Mouse (Mus musculus) thymus, adult 2 months (tissue): ENCODE results near the gene Tnpo2. TPM values are rescaled to one million over a fixed set of nuclear protein-coding genes. Genes with fewer than 3 reads are reported as not detected.

Experiments used
- DNase-seq: peaks from one replicate; pipeline ENCODE4 v3.0.0; 2021
- H3K27ac ChIP-seq: fragments of 200-500 bp; 2 replicates; pipeline ENCODE4 v1.5.1; 2012; ENCODE audit warnings: low read length, control low read depth; ENCODE audit not compliant: control insufficient read depth, insufficient read depth
- H3K27me3 ChIP-seq: fragments of 200-500 bp; 2 replicates; pipeline ENCODE4 v1.6.1; 2012; ENCODE audit warnings: mild to moderate bottlenecking, low read length, moderate library complexity, mixed read lengths; ENCODE audit not compliant: control insufficient read depth, insufficient read depth
- H3K36me3 ChIP-seq: fragments of 200-500 bp; 2 replicates; pipeline ENCODE4 v1.6.1; 2012; ENCODE audit warnings: mild to moderate bottlenecking, low read length, moderate library complexity; ENCODE audit not compliant: control insufficient read depth, insufficient read depth
- H3K4me1 ChIP-seq: fragments of 200-500 bp; replicated peaks from 2 replicates; pipeline ENCODE4 v1.6.1; 2012; ENCODE audit warnings: low read length; ENCODE audit not compliant: control insufficient read depth, insufficient read depth
- H3K4me3 ChIP-seq: fragments of 200-500 bp; 2 replicates; pipeline ENCODE4 v1.5.1; 2012; ENCODE audit warnings: mild to moderate bottlenecking, low read length, control low read depth, moderate library complexity; ENCODE audit not compliant: control insufficient read depth, insufficient read depth
- CTCF ChIP-seq: fragments of 200-500 bp; IDR thresholded peaks from 2 replicates; pipeline ENCODE4 v1.5.1; 2012; ENCODE audit warnings: mild to moderate bottlenecking, control low read depth, low read length, moderate library complexity, borderline replicate concordance; ENCODE audit not compliant: control insufficient read depth, poor library complexity, insufficient read depth; ENCODE audit errors: extremely low read depth
- POLR2A ChIP-seq: fragments of 200-500 bp; IDR thresholded peaks from 2 replicates; pipeline ENCODE4 v1.6.1; 2012; ENCODE audit warnings: mild to moderate bottlenecking, low read length, control low read depth, moderate library complexity; ENCODE audit not compliant: control insufficient read depth, poor library complexity, insufficient read depth; ENCODE audit errors: extremely low read depth
- WGBS: fragments of 180-500 bp; shearing (Covaris S2); methylation state at CpG from one replicate; pipeline ENCODE4 v1.1.7; 2018; 5-methylcytosine and 5-hydroxymethylcytosine counted together
- polyA plus RNA-seq: library from polyadenylated mRNA; depleted of rRNA; stranded (reverse); fragments of >200 nt; gene quantifications from 2 replicates; pipeline ENCODE4 v1.2.3, GENCODE M21; 2012

The Tnpo2 gene
- polyA plus RNA-seq, 1 experiment, result 138 TPM

- Histone ChIP-seq H3K4me1 (peaks cover 2% of the 10 kb centered on the region), H3K27me3 (no peaks in the 10 kb centered on the region; the same call in 1 of the 2 replicates), H3K27ac (no peak overlapping the region), H3K4me3 (peak overlapping the region; percentile 35), H3K36me3 (peaks cover 8% of the 10 kb centered on the region)
- no peak for TF ChIP-seq POLR2A
- peak; percentile 82 for TF ChIP-seq CTCF
- peak; percentile 85 for DNase-seq
- WGBS, result 10% methylated on average over 26 of the region's 26 CpGs
These were observed 23.4 kb upstream of the Tnpo2 start for GRCm38 (mm10) chr8:85013230-85013840.

DNA sequence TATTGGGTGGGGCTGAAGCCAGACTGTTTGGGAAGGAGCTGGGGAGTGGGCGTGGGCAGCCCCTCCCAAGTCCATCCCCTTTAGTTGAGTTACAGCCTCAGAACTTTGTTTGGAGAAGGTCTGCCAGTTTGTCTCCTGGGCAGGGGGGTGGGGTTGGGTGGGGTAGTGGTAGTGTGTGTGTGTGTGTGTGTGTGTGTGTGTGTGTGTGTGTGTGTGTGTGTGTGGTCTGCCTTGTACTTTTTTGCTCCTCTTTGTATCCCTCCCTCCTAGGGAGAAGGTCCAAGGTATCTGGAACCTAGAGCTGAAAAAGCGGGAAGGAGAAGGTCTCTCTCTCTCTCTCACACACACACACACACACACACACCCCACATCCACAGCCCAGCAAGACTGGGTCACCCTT lies 22.3 kb upstream of the Tnpo2 start, which contains the start of gene Best2:
Gene Best2, minus strand, starts transcription at position 101 of the 400 bp plus-strand sequence.
- H3K4me1 ChIP-seq, result peaks cover 2% of the 10 kb centered on the region
- no peaks in the 10 kb centered on the region; the same call in 1 of the 2 replicates for H3K27me3 ChIP-seq
- no peak for DNase-seq
- WGBS, result 89% methylated on average over 2 of the region's 2 CpGs
- TF ChIP-seq POLR2A, result no peak
- no peak for TF ChIP-seq CTCF
- peak within 1 kb of the TSS; percentile 35 for H3K4me3 ChIP-seq
- no peak within 1 kb of the TSS for H3K27ac ChIP-seq
- H3K36me3 ChIP-seq, result peaks cover 15% of the 10 kb centered on the region

DNA sequence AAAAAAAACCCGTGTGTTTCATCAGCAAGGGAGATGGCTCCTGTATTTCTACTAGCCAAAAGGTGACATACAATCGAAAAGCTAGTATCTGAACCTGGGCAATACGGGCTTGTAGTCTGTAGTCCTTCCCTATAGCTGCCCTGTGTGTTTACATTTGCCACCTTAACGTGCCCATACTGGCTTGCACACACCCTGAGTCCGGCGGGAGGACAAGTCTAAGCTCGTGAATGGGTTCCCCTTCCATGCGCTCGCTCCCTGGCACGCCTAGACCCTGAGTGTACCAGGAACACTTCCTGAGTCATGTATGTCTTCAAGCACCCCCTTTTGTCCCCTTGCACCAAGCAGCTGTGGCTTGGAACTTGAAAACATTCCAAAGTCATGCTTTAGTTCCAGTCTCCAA lies 20.0 kb upstream of the Tnpo2 start:
- TF ChIP-seq POLR2A, result no peak
- no peak for TF ChIP-seq CTCF
- Histone ChIP-seq H3K4me1 (peaks cover 2% of the 10 kb centered on the region), H3K27me3 (no peaks in the 10 kb centered on the region; the same call in 1 of the 2 replicates), H3K27ac (no peak overlapping the region), H3K36me3 (peaks cover 15% of the 10 kb centered on the region), H3K4me3 (no peak overlapping the region)
- WGBS, result 87% methylated on average over 10 of the region's 10 CpGs
- DNase-seq, result no peak

DNA sequence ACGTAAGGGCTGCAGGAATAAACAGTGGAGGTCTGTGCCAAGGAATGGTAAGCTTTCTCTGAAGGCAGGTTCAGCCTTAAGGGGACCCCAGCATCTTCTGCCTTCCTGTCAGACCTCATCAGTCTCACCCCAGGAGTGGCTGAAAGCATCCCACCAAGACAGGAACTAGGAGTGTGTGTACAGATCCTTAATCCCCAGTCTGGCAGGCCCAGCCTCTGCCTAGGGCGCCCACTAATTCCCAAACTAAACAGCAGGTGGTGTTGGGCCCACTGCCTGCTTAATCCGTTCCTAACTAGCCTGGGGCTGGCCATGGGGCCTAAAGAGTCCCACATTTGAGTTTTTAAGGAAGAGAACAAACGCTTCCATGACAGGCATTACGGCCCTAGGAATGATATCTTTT lies 19.5 kb upstream of the Tnpo2 start:
- 93% methylated on average over 5 of the region's 5 CpGs for WGBS
- peaks cover 15% of the 10 kb centered on the region for H3K36me3 ChIP-seq
- H3K4me1 ChIP-seq, result peaks cover 2% of the 10 kb centered on the region
- no peaks in the 10 kb centered on the region for H3K27me3 ChIP-seq
- DNase-seq, result no peak
- TF ChIP-seq CTCF (no peak), POLR2A (no peak)
- no peak overlapping the region for H3K4me3 ChIP-seq
- no peak overlapping the region for H3K27ac ChIP-seq

DNA sequence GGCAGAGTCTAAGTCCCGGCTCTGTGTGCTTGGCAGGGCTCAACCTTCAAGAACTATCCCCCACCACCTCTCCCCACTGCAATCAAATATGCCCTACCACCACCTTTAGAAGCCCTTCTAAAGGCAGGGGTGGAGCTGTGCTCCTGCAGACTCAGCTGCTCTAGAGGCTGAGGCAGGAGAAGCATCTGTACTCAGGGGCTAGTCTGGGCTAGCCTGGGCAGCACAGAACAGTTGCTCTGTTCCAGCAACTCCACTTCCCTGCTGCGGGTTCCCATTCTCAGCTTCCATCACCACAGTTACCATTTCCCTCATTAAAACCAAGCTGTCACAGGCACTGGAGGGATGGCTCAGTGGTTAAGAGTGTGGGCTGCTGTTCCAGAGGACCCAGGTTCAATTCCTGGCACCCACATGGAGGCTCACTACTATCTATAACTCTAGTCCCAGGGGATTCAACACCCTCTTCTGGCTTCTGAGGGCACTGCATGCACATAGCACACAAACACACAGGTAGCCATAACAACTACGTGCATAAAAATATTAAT lies 15.1 kb upstream of the Tnpo2 start:
- no peak for DNase-seq
- no peak for TF ChIP-seq POLR2A
- no peak for TF ChIP-seq CTCF
- Histone ChIP-seq H3K36me3 (peaks cover 15% of the 10 kb centered on the region), H3K4me1 (peaks cover 17% of the 10 kb centered on the region), H3K27ac (no peak overlapping the region), H3K4me3 (no peak overlapping the region), H3K27me3 (no peaks in the 10 kb centered on the region)
- 96% methylated on average over 3 of the region's 3 CpGs for WGBS

DNA sequence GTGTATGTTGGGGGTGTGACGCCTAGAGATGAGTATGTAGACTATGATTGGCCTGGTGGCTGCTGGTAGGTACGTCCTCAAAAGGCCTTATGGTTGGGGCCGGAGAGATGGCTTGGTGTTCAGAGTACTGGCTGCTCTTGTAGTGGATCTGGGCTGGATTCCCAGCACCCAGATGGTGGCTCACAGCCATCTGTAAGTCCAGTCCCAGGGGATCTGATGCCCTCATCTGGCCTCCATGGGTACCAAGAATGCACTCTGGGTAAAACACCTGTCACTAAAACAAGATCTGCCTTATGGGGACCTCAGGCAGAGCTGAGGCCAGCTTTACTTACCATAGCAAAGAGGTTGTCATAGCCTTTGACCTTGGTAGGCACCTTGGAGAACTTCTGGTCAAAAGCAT lies 12.9 kb upstream of the Tnpo2 start:
- Histone ChIP-seq H3K27me3 (no peaks in the 10 kb centered on the region), H3K4me3 (no peak overlapping the region), H3K4me1 (peaks cover 23% of the 10 kb centered on the region), H3K36me3 (peaks cover 2% of the 10 kb centered on the region), H3K27ac (no peak overlapping the region)
- WGBS, result 97% methylated on average over 3 of the region's 3 CpGs
- no peak for DNase-seq
- no peak for TF ChIP-seq CTCF
- TF ChIP-seq POLR2A, result no peak
